Mouse (Mus musculus) stomach, embryonic 14.5 days (tissue): ENCODE measurements around the gene Gcnt2. TPM values are rescaled to one million over a fixed set of nuclear protein-coding genes. Genes with fewer than 3 reads are reported as not detected.
A peak's percentile ranks its signal among the peaks of the same experiment; 100 is the strongest.
"Not testable (repeated sequence)": the region's sequence is repeated elsewhere in the genome, so short reads cannot be mapped to it uniquely, and the experiment has no call there.

ENCODE experiments used
- ATAC-seq: fragments of 200-750 bp; cut with Nextera tagmentation; 2 replicates; pipeline ENCODE4 v1.8.0; 2017; ENCODE audit warnings: low read depth, moderate TSS enrichment; ENCODE audit not compliant: insufficient number of reproducible peaks, insufficient read depth, low FRiP score
- H3K27ac ChIP-seq: fragments of 300-500 bp; sonication (generic); 2 replicates; pipeline ENCODE4 v1.5.1; 2014; ENCODE audit warnings: mild to moderate bottlenecking, low read length, moderate library complexity, mixed read lengths
- H3K27me3 ChIP-seq: fragments of 300-500 bp; sonication (generic); 2 replicates; pipeline ENCODE4 v1.6.1; 2014; ENCODE audit warnings: low read length, control low read depth, mixed read lengths; ENCODE audit not compliant: control insufficient read depth, insufficient read depth
- H3K36me3 ChIP-seq: fragments of 300-500 bp; sonication (generic); 2 replicates; pipeline ENCODE4 v1.6.1; 2014; ENCODE audit warnings: mild to moderate bottlenecking, control low read depth, low read length, moderate library complexity, mixed read lengths; ENCODE audit not compliant: control insufficient read depth, insufficient read depth
- H3K4me1 ChIP-seq: fragments of 300-500 bp; sonication (generic); 2 replicates; pipeline ENCODE4 v1.6.1; 2014; ENCODE audit warnings: low read length, control low read depth, mixed read lengths; ENCODE audit not compliant: control insufficient read depth, insufficient read depth
- H3K4me2 ChIP-seq: fragments of 300-500 bp; sonication (generic); replicated peaks from 2 replicates; pipeline ENCODE4 v1.6.1; 2014; ENCODE audit warnings: low read depth, low read length, control low read depth
- H3K4me3 ChIP-seq: fragments of 300-500 bp; sonication (generic); 2 replicates; pipeline ENCODE4 v1.5.1; 2014; ENCODE audit warnings: low read depth, low read length, control low read depth
- H3K9ac ChIP-seq: fragments of 300-500 bp; sonication (generic); replicated peaks from 2 replicates; pipeline ENCODE4 v1.6.1; 2014; ENCODE audit warnings: low read depth, mild to moderate bottlenecking, control low read depth, low read length, moderate library complexity, mixed read lengths
- H3K9me3 ChIP-seq: fragments of 300-500 bp; sonication (generic); 2 replicates; pipeline ENCODE4 v1.6.1; 2016; ENCODE audit warnings: low read depth, low read length, control low read depth; ENCODE audit not compliant: control insufficient read depth
- WGBS: fragments of 180-500 bp; shearing (Covaris S2); extraction: QIAGEN DNeasy Blood & Tissue Kit; methylation state at CpG from one replicate; pipeline ENCODE4 v1.1.7; 2014; 5-methylcytosine and 5-hydroxymethylcytosine counted together
- polyA plus RNA-seq: library from polyadenylated mRNA; unstranded; fragments of >200 nt; fragmentation: Nextera tagmentation; extraction: Ambion mirVana; gene quantifications from 2 replicates; pipeline ENCODE4 v1.2.1, GENCODE M21; 2014

Gene Gcnt2
- polyA plus RNA-seq, 1 experiment from 2014 or later = 8.3 TPM

DNA sequence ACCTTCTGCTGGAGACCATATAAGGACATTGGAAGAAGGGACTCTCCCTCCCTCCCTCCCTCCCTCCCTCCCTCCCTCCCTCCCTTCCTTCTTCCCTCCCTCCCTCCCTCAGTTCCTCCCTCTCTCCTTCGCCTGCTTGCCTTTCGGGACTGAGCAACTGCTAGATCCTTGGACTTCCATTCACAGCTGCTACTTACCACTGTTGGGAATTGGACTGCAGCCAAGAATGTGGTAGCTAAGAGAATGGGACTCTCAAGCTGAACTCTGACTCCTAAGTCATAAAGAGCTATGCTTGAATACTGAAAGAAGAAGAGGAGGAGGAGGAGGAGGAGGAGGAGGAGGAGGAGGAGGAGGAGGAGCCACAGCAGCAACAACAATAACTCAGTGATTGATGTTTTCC lies 72.3 kb downstream of the Gcnt2 start:
- peak; percentile 84; the same call in 1 of the 2 replicates for ATAC-seq
- not testable (repeated sequence) for H3K4me1 ChIP-seq, H3K4me2 ChIP-seq, H3K27me3 ChIP-seq, H3K27ac ChIP-seq, H3K4me3 ChIP-seq, H3K9me3 ChIP-seq, H3K36me3 ChIP-seq, H3K9ac ChIP-seq
- WGBS = no CpG with 5 or more reads among the region's 2 CpGs

DNA sequence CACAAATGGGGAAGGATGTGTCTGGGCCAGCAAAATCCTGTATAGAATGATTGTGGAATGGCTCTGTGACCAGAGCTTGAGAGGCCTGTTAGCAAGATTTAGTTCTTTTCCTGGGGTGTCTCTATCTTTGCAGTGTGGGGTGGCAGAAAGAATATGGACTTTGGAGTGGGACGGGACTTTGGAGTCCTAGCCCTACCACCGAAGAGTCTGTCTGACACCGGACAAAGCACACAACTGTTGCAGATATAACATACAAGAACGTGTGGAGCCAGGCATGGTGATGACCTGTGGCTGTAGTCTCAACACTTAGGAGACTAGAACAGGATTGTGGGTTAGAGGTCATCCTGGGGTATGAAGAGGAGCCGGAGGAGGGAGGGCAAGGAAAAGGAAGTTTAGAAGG lies 73.0 kb downstream of the Gcnt2 start:
- Histone ChIP-seq H3K27me3 (no peaks in the 10 kb centered on the region), H3K4me1 (no peaks in the 10 kb centered on the region), H3K9ac (no peak overlapping the region), H3K4me2 (no peak overlapping the region), H3K36me3 (no peaks in the 10 kb centered on the region), H3K4me3 (no peak overlapping the region), H3K27ac (no peak overlapping the region), H3K9me3 (no peaks in the 10 kb centered on the region)
- no peak for ATAC-seq
- 72% methylated on average over 5 of the region's 5 CpGs for WGBS

DNA sequence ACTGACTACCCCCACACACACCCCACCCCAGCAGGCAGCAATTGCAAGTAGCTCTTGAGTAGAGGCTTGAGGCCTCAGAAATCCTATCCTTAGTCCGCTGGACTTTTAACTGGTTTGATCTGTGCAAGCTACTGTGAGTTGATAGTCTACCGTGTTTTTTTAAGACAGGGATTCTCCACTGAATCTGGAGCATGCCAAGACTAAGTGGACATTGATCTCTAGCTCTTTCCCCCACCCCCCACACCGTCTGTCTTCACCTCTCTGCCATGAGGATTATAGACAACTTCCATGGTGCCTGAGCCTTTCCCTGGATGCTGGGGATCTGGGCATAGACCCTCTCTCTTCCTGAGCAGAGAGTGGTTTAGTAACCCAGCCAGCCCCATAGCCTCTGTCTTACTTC lies 74.8 kb downstream of the Gcnt2 start:
- no peak for ATAC-seq

DNA sequence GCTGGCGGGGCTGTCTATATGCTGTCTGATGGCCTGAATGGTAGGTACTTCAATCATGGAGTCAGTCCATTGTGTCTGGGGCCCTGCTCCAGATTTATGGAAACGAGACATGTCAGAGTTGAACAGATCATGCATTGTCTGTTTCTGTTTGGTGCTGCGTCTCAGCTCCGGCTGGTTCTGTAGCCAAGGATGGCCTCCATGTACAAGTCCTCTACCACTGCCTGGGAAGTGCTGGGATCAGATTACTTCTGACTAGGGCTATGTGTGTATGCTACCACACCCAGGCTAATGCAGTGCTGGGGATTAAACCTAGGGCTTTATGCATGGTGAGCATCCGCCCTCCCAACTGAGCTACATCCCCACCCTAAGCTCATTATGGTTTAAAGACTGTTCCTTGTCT lies 78.0 kb downstream of the Gcnt2 start:
- Histone ChIP-seq H3K4me1 (no peaks in the 10 kb centered on the region), H3K4me2 (no peak overlapping the region), H3K9ac (no peak overlapping the region), H3K27me3 (no peaks in the 10 kb centered on the region), H3K9me3 (no peaks in the 10 kb centered on the region), H3K4me3 (no peak overlapping the region), H3K36me3 (no peaks in the 10 kb centered on the region), H3K27ac (no peak overlapping the region)
- ATAC-seq = no peak
- 88% methylated on average over 5 of the region's 5 CpGs for WGBS

More for the DNA sequence above, 74.8 kb downstream of the Gcnt2 start:
- Histone ChIP-seq H3K27ac (no peak overlapping the region), H3K4me3 (no peak overlapping the region), H3K4me1 (no peaks in the 10 kb centered on the region), H3K4me2 (no peak overlapping the region), H3K27me3 (no peaks in the 10 kb centered on the region), H3K36me3 (no peaks in the 10 kb centered on the region), H3K9ac (no peak overlapping the region), H3K9me3 (no peaks in the 10 kb centered on the region)
- 71% methylated on average over 3 of the region's 3 CpGs for WGBS

DNA sequence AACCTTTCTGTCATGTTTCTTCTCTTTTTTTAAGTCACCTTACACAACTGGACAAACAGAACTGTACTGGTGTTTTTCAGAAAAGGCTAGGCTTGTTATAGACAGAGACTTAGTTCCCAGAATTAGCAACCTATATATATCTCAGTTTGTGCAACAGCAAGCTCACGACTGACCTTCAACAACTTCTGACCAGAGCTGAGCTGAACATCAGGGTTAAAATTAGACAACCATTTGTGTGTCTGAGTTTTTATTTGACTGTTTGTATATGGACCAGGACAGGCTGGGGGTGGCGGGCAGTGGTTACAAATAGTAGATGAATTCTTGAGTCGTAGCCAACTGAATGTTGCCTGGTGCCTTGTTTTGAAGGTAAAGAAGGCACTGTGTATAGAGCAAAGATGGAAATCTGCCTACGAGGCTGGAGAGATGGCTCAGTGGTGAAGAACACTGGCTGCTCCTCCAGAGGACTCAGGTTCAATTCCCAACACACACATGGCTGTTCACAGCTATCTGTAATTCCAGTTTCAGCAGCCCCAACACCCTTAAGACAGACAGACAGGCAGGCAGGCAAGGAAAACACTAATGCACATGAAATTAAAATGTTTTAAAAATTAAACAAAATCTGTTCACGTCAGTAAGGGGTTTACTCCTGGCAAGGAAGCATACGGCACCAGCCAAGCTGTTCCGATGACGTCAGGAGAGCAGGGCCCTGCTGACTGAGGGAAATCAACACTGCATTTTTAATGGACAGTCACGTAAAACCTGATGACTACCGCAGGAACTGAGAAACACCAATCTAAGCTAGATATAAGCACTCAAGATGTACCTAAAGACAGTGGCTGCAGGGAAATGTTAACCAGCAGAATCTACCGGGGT lies 79.2 kb downstream of the Gcnt2 start:
- 67% methylated on average over 11 of the region's 11 CpGs for WGBS
- Histone ChIP-seq H3K9ac (no peak overlapping the region), H3K9me3 (no peaks in the 10 kb centered on the region), H3K27ac (no peak overlapping the region), H3K4me2 (no peak overlapping the region), H3K4me1 (no peaks in the 10 kb centered on the region), H3K36me3 (no peaks in the 10 kb centered on the region), H3K4me3 (no peak overlapping the region), H3K27me3 (no peaks in the 10 kb centered on the region)
- ATAC-seq = no peak

DNA sequence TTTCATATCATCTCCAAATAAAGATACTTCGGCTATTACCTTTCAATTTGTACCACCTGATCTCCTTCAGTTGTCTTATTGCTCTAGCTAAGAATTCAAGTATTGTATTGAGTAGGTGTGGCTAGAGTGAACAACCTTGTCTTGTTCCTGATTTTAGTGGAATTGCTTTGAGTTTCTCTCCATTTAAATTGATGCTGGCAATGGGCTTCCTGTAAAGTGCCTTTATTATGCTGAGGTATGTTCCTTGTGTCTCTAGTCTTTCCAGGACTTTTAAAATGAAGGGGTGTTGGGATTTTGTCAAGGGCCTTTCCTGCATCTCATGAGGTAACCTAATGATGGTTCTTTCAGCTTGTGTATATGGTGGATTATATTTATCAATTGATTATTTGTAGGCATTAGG lies 83.5 kb downstream of the Gcnt2 start:
- Histone ChIP-seq H3K27me3 (no peaks in the 10 kb centered on the region), H3K4me3 (no peak overlapping the region), H3K27ac (no peak overlapping the region), H3K9me3 (no peaks in the 10 kb centered on the region), H3K36me3 (no peaks in the 10 kb centered on the region), H3K4me2 (no peak overlapping the region), H3K4me1 (0 out of 2 replicates have a peak, but pooled peaks cover 2% of the 10 kb centered on the region), H3K9ac (no peak overlapping the region)
- no peak for ATAC-seq
- WGBS = 100% methylated on average over 1 of the region's 1 CpGs

DNA sequence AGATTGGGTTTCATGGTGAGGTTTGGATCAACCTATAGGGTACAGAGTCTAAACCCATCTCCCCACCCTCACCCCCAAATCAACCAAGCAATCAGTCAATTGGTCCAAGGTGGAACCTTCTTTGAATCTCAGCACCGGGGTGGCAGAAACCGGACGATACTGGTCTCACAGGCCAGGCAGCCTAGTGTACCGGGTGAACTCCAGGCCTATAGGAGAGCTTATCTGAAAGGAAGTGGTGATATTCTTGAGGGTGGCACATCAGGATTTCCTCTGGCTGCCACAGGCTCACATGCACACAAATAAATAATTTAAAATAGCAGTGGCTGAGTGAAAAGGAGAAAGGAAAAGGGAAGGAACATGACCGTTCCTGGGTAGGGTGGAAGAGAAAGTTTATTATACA lies 84.4 kb downstream of the Gcnt2 start:
- no peak for ATAC-seq
- H3K9me3 ChIP-seq = no peaks in the 10 kb centered on the region
- H3K4me2 ChIP-seq = no peak overlapping the region
- no peaks in the 10 kb centered on the region for H3K27me3 ChIP-seq
- no peak overlapping the region for H3K9ac ChIP-seq
- H3K36me3 ChIP-seq = no peaks in the 10 kb centered on the region
- 58% methylated on average over 5 of the region's 5 CpGs for WGBS
- H3K27ac ChIP-seq = no peak overlapping the region
- H3K4me1 ChIP-seq = 0 out of 2 replicates have a peak, but pooled peaks cover 2% of the 10 kb centered on the region
- no peak overlapping the region for H3K4me3 ChIP-seq

DNA sequence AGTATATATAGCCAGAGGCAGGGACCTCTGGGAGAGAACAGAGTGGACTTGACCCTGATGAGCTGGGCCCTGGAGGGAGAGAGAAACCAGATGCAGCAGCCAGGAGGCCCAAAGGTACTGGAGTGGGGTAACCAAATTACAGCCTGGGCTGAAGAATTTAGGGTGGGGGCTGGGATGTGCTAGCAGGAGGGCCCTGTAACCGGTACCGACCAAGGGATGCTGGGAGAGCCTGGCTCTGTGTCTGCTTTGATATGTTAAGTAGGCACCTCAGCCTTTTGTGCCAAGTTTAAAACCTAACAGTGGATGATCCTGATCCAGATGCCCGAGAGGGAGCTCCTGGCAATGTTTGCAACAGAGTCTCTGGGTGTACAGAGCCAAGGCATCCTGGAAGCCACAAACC lies 84.8 kb downstream of the Gcnt2 start:
- H3K27me3 ChIP-seq = no peaks in the 10 kb centered on the region
- H3K4me1 ChIP-seq = 0 out of 2 replicates have a peak, but pooled peaks cover 2% of the 10 kb centered on the region
- no peak overlapping the region for H3K27ac ChIP-seq
- WGBS = 27% methylated on average over 3 of the region's 3 CpGs
- no peaks in the 10 kb centered on the region for H3K9me3 ChIP-seq
- no peaks in the 10 kb centered on the region for H3K36me3 ChIP-seq
- no peak for ATAC-seq
- H3K4me3 ChIP-seq = no peak overlapping the region
- H3K4me2 ChIP-seq = no peak overlapping the region
- H3K9ac ChIP-seq = no peak overlapping the region

DNA sequence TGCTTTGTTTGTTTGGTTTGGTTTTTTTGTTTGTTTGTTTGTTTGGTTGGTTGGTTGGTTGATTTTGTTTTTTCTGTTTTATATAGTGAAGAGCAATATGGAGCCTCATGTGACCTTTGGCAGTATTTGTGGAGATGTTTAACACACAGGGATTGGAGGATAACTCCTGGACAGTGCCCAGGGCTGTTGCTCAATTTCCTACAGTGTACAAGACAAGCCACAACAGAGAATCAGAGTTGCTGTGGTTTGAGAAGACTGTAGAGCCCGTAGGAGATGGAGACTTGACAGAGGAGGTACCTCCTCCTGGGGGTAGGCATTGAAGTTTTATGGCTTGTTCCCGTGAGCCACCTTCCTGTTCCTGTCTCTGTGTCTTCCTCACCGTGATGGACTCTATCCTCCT lies 87.0 kb downstream of the Gcnt2 start:
- H3K4me1 ChIP-seq = 0 out of 2 replicates have a peak, but pooled peaks cover 2% of the 10 kb centered on the region
- WGBS = 86% methylated on average over 3 of the region's 3 CpGs
- H3K9ac ChIP-seq = no peak overlapping the region
- no peak for ATAC-seq
- no peaks in the 10 kb centered on the region for H3K36me3 ChIP-seq
- H3K4me3 ChIP-seq = no peak overlapping the region
- H3K4me2 ChIP-seq = no peak overlapping the region
- no peaks in the 10 kb centered on the region for H3K27me3 ChIP-seq
- H3K27ac ChIP-seq = no peak overlapping the region
- H3K9me3 ChIP-seq = no peaks in the 10 kb centered on the region
